Mouse (Mus musculus) cerebellum, adult 11-12 months (tissue): ENCODE results near the gene Zranb3.

ENCODE experiments used
- DNase-seq: peaks from one replicate; pipeline ENCODE4 v3.0.0; 2022

Gene Zranb3

DNA sequence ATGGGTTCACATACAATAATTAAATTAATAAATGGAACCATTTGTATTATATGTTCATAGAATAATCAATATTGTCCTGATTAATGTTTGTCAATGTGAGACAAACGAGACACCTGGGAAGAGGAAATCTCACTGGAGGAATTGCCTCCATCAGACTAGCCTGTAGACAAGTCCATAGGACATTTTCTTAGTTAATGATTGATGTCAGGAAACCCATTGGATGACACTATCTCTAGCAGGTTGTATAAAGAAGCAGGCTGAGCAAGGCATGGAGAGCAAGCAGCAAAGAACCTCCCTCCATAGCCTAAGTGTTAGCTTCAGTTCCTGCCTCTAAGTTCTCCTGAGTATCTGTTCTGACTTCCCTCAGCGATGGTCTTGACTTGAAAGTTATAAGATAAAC, 169.4 kb downstream of the Zranb3 start:
- DNase-seq: no peak

- DNase-seq: no peak
Measured at GRCm38 (mm10) chr1:127915802-127916201, 187.0 kb downstream of the Zranb3 start.

DNA sequence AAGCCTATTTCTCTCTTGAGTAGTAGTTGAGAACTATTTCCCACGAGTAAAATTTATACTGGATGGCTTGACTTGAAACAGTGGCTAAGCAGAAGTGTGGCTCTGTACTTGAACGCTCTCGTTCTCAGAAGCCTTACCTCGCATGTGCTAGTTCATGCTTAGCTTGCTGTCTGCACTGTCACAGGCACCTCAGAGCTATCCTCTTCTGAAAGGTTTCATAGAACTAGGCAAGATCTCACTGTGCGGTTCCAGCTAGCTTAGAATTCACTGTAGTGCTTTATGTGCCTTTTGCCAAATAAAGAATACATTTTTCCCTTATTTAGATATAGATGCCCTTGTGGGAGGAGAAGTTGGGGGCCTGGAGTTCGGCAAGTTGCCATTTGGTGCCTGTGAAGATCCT, 187.5 kb downstream of the Zranb3 start:
- no peak for DNase-seq

GRCm38 (mm10) chr1:127913116-127913515, 189.7 kb downstream of the Zranb3 start:
- no peak for DNase-seq

GRCm38 (mm10) chr1:127904774-127905385, 198.0 kb downstream of the Zranb3 start:
- DNase-seq: no peak
